Mouse (Mus musculus): ENCODE data around the gene Nup93. TPM values are rescaled to one million over a fixed set of nuclear protein-coding genes. Genes with fewer than 3 reads are reported as not detected.

The Nup93 gene
- polyA plus RNA-seq, 1 experiment from 2014 or later = 54.0 TPM

DNA sequence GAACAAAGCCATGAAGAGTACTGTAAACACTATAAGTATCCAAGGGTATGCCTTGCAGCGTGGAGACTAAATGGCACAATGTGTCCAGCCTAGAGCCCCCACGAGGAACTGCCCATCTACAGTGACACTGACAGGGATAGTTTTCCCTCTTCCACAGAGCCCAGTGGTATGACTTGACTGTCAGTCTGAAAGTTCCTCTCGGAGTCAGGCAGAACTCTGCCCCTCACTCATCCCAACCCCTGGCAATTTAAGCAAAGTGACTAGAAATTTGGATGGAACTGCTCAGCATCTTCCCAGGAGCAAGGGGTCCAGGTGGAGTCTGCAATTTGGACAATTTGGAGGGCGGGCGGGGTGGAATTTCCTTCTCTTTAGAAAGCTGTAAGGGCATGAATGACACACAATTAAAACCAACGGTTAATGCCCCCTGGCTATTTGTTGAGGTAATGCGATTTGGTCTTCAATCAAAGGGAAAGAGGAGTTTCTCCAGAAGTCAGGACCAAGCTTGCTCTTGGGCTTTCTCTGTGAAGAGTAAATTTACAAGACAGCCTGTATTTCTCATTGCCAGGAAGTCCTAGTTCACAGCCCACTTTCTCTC lies 39.6 kb upstream of the Nup93 start:
- in situ Hi-C loops (cut with MboI; ENCODE audit: low pct_unique_long_range_greater_than_20kb) = no loop called here
- H3K27me3 ChIP-seq = peaks cover 5% of the 10 kb centered on the region
- no peak for DNase-seq (ENCODE audit: low read depth, low spot score)
- no peak for TF ChIP-seq CTCF (IDR thresholded peaks at IDR 0.05)
- ChIA-PET POLR2A (no interaction called here), CTCF (interaction anchor here (2.4 to 3.9 kb wide), 3 partner anchors 9 to 31 kb away, joined by 6 to 15 read pairs (median 8); no protein-coding TSS in a partner anchor)
- no peak for ATAC-seq

GRCm38 (mm10) chr8:94177716-94178390 lies 36.5 kb upstream of the Nup93 start:
- ChIA-PET CTCF (interaction anchor here (1.8 to 1.9 kb wide), 2 partner anchors 22 to 28 kb away, joined by 6 to 9 read pairs; no protein-coding TSS in a partner anchor), POLR2A (interaction anchor here (1.0 to 1.5 kb wide), 2 partner anchors 11 to 17 kb away, joined by 4 read pairs; no protein-coding TSS in a partner anchor)
- no peak for ATAC-seq
- no peak for TF ChIP-seq CTCF (IDR thresholded peaks at IDR 0.05)
- DNase-seq (ENCODE audit: low read depth, low spot score) = no peak
- H3K27me3 ChIP-seq = peaks cover 5% of the 10 kb centered on the region
- in situ Hi-C loops (cut with MboI; ENCODE audit: low pct_unique_long_range_greater_than_20kb) = no loop called here

GRCm38 (mm10) chr8:94178857-94179712 lies 35.3 kb upstream of the Nup93 start, which contains the start of gene Mt1:
Gene Mt1 (plus strand): TSS chr8:94179082.
- in situ Hi-C loops (cut with MboI; ENCODE audit: low pct_unique_long_range_greater_than_20kb) = no loop called here
- CTCF ChIA-PET = interaction anchor here (1.8 to 1.9 kb wide), 2 partner anchors 21 to 26 kb away, joined by 6 to 9 read pairs; no protein-coding TSS in a partner anchor
- peaks cover 5% of the 10 kb centered on the region for H3K27me3 ChIP-seq

GRCm38 (mm10) chr8:94179713-94180560 lies 34.4 kb upstream of the Nup93 start:
- DNase-seq (ENCODE audit: low read depth, low spot score) (no peak), ATAC-seq (no peak)
- TF ChIP-seq CTCF (IDR thresholded peaks at IDR 0.05) = no peak
- ChIA-PET CTCF (interaction anchor here (0.9 to 1.9 kb wide), 3 partner anchors 19 to 141 kb away, joined by 3 to 6 read pairs (median 5); no protein-coding TSS in a partner anchor), POLR2A (interaction anchor here (0.9 kb wide), 1 partner anchor 11 kb away, joined by 4 read pairs; no protein-coding TSS in a partner anchor)
- in situ Hi-C loops (cut with MboI; ENCODE audit: low pct_unique_long_range_greater_than_20kb) = no loop called here
- H3K27me3 ChIP-seq = peaks cover 5% of the 10 kb centered on the region

More at GRCm38 (mm10) chr8:94178857-94179712, 35.3 kb upstream of the Nup93 start, which contains the start of gene Mt1:
- POLR2A ChIA-PET = interaction anchor here (1.5 kb wide), 1 partner anchor 15 kb away, joined by 4 read pairs; no protein-coding TSS in a partner anchor
- ATAC-seq = peak; percentile 48
- DNase-seq (ENCODE audit: low read depth, low spot score) = no peak
- TF ChIP-seq CTCF (IDR thresholded peaks at IDR 0.05) = no peak

- peaks cover 5% of the 10 kb centered on the region for H3K27me3 ChIP-seq
- no peak for TF ChIP-seq CTCF (IDR thresholded peaks at IDR 0.05)
- ATAC-seq = no peak
- POLR2A ChIA-PET = interaction anchor here (0.9 kb wide), 1 partner anchor 11 kb away, joined by 4 read pairs; no protein-coding TSS in a partner anchor
- no peak for DNase-seq (ENCODE audit: low read depth, low spot score)
- in situ Hi-C loops (cut with MboI; ENCODE audit: low pct_unique_long_range_greater_than_20kb) = no loop called here
- CTCF ChIA-PET = interaction anchor here (0.9 to 2.0 kb wide), 3 partner anchors 13 to 142 kb away, joined by 3 to 8 read pairs (median 5); no protein-coding TSS in a partner anchor
Observed at GRCm38 (mm10) chr8:94180561-94180908, 33.8 kb upstream of the Nup93 start.

GRCm38 (mm10) chr8:94182055-94182929 lies 32.1 kb upstream of the Nup93 start:
- in situ Hi-C loops (cut with MboI; ENCODE audit: low pct_unique_long_range_greater_than_20kb) = no loop called here

DNA sequence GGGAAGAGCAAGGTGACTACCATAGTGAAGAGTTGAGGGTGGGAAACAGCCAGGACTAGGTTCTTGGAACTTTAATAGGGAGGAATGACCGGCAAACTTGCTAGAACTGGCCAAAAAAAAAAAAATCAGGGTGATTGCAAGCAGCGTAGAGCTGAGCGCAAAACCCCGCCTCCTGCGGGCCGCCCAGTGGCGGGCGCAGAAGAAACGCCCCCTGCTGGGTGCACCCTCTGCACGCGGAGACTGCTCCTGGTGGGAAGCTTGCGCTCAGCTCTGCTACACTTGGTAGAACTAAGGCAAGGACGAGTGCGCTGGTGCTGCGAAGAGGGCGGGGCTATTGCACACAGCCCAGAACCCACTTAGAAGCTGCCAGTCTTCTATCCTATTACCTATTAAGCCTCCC lies 31.2 kb upstream of the Nup93 start:
- DNase-seq (ENCODE audit: low read depth, low spot score) (no peak), ATAC-seq (peak; percentile 36)
- in situ Hi-C loops (cut with MboI; ENCODE audit: low pct_unique_long_range_greater_than_20kb) = no loop called here
- H3K27me3 ChIP-seq = peaks cover 5% of the 10 kb centered on the region
- ChIA-PET POLR2A (interaction anchor here (0.6 to 1.6 kb wide), 2 partner anchors 10 to 480 kb away, joined by 3 to 4 read pairs; no protein-coding TSS in a partner anchor), CTCF (interaction anchor here (0.8 to 3.5 kb wide), 6 partner anchors 9 to 16 kb away, joined by 3 to 15 read pairs (median 9); partner anchors contain the start of gene Mt2)
- peak; percentile 67 for TF ChIP-seq CTCF (IDR thresholded peaks at IDR 0.05)

More at GRCm38 (mm10) chr8:94182055-94182929, 32.1 kb upstream of the Nup93 start:
- TF ChIP-seq CTCF (IDR thresholded peaks at IDR 0.05) = no peak
- no peak for DNase-seq (ENCODE audit: low read depth, low spot score)
- POLR2A ChIA-PET = interaction anchor here (0.6 to 1.6 kb wide), 3 partner anchors 9 to 111 kb away, joined by 3 read pairs; partner anchors contain the start of gene Mt2
- peaks cover 5% of the 10 kb centered on the region for H3K27me3 ChIP-seq
- ATAC-seq = no peak
- CTCF ChIA-PET = interaction anchor here (0.8 to 3.5 kb wide), 6 partner anchors 8 to 17 kb away, joined by 3 to 15 read pairs (median 9); no protein-coding TSS in a partner anchor

- ChIA-PET CTCF (interaction anchor here (2.2 to 3.5 kb wide), 4 partner anchors 9 to 17 kb away, joined by 8 to 15 read pairs (median 11); no protein-coding TSS in a partner anchor), POLR2A (no interaction called here)
- in situ Hi-C loops (cut with MboI; ENCODE audit: low pct_unique_long_range_greater_than_20kb) = no loop called here
- H3K27me3 ChIP-seq = no peaks in the 10 kb centered on the region
- no peak for TF ChIP-seq CTCF (IDR thresholded peaks at IDR 0.05)
- ATAC-seq = no peak
- no peak for DNase-seq (ENCODE audit: low read depth, low spot score)
Observed at GRCm38 (mm10) chr8:94184357-94184843, 30.0 kb upstream of the Nup93 start.
